Mouse (Mus musculus) MEL (cell line): ENCODE results near the gene Il17c. TPM values are rescaled to one million over a fixed set of nuclear protein-coding genes. Genes with fewer than 3 reads are reported as not detected.

Source experiments
- DNase-seq: peaks from one replicate; pipeline ENCODE4 v3.0.0; 2011; ENCODE audit warnings: low read depth, low spot score
- H3K27ac ChIP-seq: 2 replicates; pipeline ENCODE4 v1.5.1; 2012; ENCODE audit warnings: low read depth, mild to moderate bottlenecking, control low read depth, low read length, moderate library complexity; ENCODE audit not compliant: control insufficient read depth
- H3K27me3 ChIP-seq, 2 experiments: fragments of 150-350 bp in 1 of 2; sonication (generic) in 1 of 2; 2 replicates each; pipeline ENCODE4 v1.6.1; 2012; ENCODE audit warnings: low read length in 2 of 2, mild to moderate bottlenecking in 2 of 2, improper control_type of control experiment in 1 of 2, moderate library complexity in 1 of 2; ENCODE audit not compliant: insufficient read depth in 2 of 2, control insufficient read depth in 1 of 2
- H3K36me3 ChIP-seq, 2 experiments: 2 replicates each; pipeline ENCODE4 v1.6.1; 2012 to 2014; ENCODE audit warnings: low read length in 2 of 2, improper control_type of control experiment in 1 of 2, inconsistent platforms in 1 of 2, mild to moderate bottlenecking in 1 of 2; ENCODE audit not compliant: insufficient read depth in 2 of 2, control insufficient read depth in 1 of 2
- H3K4me1 ChIP-seq, 2 experiments: fragments of 150-350 bp in 1 of 2; sonication (generic) in 1 of 2; 2 replicates each; pipeline ENCODE4 v1.6.1; 2012; ENCODE audit warnings: low read length in 2 of 2, improper control_type of control experiment in 1 of 2, mild to moderate bottlenecking in 1 of 2; ENCODE audit not compliant: insufficient read depth in 2 of 2, control insufficient read depth in 1 of 2
- H3K4me3 ChIP-seq, 2 experiments: fragments of 150-350 bp in 1 of 2; sonication (generic) in 1 of 2; 2 replicates each; pipeline ENCODE4 v1.5.1; 2012; ENCODE audit warnings: low read depth in 2 of 2, low read length in 2 of 2, mild to moderate bottlenecking in 2 of 2, moderate library complexity in 2 of 2, control low read depth in 1 of 2, improper control_type of control experiment in 1 of 2; ENCODE audit not compliant: control insufficient read depth in 1 of 2, insufficient read depth in 1 of 2
- H3K79me2 ChIP-seq: 2 replicates; pipeline ENCODE4 v1.6.1; 2012; ENCODE audit warnings: mild to moderate bottlenecking, low read length, moderate library complexity; ENCODE audit not compliant: control insufficient read depth, poor library complexity, insufficient read depth
- H3K9ac ChIP-seq: 2 replicates; pipeline ENCODE4 v1.6.1; 2012; ENCODE audit warnings: low read depth, mild to moderate bottlenecking, control low read depth, low read length, moderate library complexity; ENCODE audit not compliant: control insufficient read depth, poor library complexity, severe bottlenecking
- H3K9me3 ChIP-seq: fragments of 150-350 bp; sonication (generic); replicated peaks from 2 replicates; pipeline ENCODE4 v1.6.1; 2012; ENCODE audit warnings: mild to moderate bottlenecking, low read length, improper control_type of control experiment, moderate library complexity; ENCODE audit not compliant: insufficient read depth
- BHLHE40 ChIP-seq: IDR thresholded peaks from 2 replicates; pipeline ENCODE4 v1.6.1; 2012; ENCODE audit warnings: low read depth, mild to moderate bottlenecking, inconsistent platforms, low read length, improper control_type of control experiment, borderline replicate concordance
- E2F4 ChIP-seq: IDR thresholded peaks from 2 replicates; pipeline ENCODE4 v1.6.1; 2011; ENCODE audit warnings: low read depth, low read length, improper control_type of control experiment, borderline replicate concordance
- JUND ChIP-seq: IDR thresholded peaks from 2 replicates; pipeline ENCODE4 v1.6.1; 2011; ENCODE audit warnings: low read depth, mild to moderate bottlenecking, improper control_type of control experiment, low read length
- MAX ChIP-seq: IDR thresholded peaks from 2 replicates; pipeline ENCODE4 v1.6.1; 2011; ENCODE audit warnings: low read length, improper control_type of control experiment
- MEF2A ChIP-seq: IDR thresholded peaks from 2 replicates; pipeline ENCODE4 v1.6.1; 2014; ENCODE audit warnings: low read depth, mild to moderate bottlenecking, inconsistent platforms, low read length, improper control_type of control experiment; ENCODE audit not compliant: poor library complexity, insufficient replicate concordance, severe bottlenecking; ENCODE audit errors: extremely low read depth
- NELFE ChIP-seq: IDR thresholded peaks from 2 replicates; pipeline ENCODE4 v1.6.1; 2011; ENCODE audit warnings: low read depth, low read length, improper control_type of control experiment
- NRF1 ChIP-seq: IDR thresholded peaks from 2 replicates; pipeline ENCODE4 v1.6.1; 2014; ENCODE audit warnings: low read depth, mild to moderate bottlenecking, inconsistent platforms, low read length, improper control_type of control experiment, moderate library complexity; ENCODE audit not compliant: poor library complexity, insufficient read depth, severe bottlenecking
- POLR2A ChIP-seq, 2 experiments: IDR thresholded peaks; 2 replicates each; pipeline ENCODE4 v1.6.1; 2011 to 2012; ENCODE audit warnings: low read length in 2 of 2, mild to moderate bottlenecking in 2 of 2, control low read depth in 1 of 2, improper control_type of control experiment in 1 of 2, low read depth in 1 of 2, moderate library complexity in 1 of 2; ENCODE audit not compliant: control insufficient read depth in 1 of 2, insufficient read depth in 1 of 2, poor library complexity in 1 of 2
- POLR2AphosphoS5 ChIP-seq: IDR thresholded peaks from 2 replicates; pipeline ENCODE4 v1.6.1; 2012; ENCODE audit warnings: low read depth, borderline replicate concordance, mild to moderate bottlenecking, inconsistent platforms, low read length, moderate library complexity, mixed read lengths
- RAD21 ChIP-seq: IDR thresholded peaks from 2 replicates; pipeline ENCODE4 v1.6.1; 2011; ENCODE audit warnings: mild to moderate bottlenecking, low read depth, low read length, improper control_type of control experiment
- SMC3 ChIP-seq: IDR thresholded peaks from 2 replicates; pipeline ENCODE4 v1.6.1; 2011; ENCODE audit warnings: low read depth, low read length, improper control_type of control experiment
- USF1 ChIP-seq: IDR thresholded peaks from 2 replicates; pipeline ENCODE4 v1.6.1; 2014; ENCODE audit warnings: low read depth, mild to moderate bottlenecking, inconsistent platforms, low read length, improper control_type of control experiment, moderate library complexity
- USF2 ChIP-seq, 2 experiments: IDR thresholded peaks; 2 replicates each; pipeline ENCODE4 v1.6.1; 2011 to 2012; ENCODE audit warnings: improper control_type of control experiment in 2 of 2, low read length in 2 of 2, borderline replicate concordance in 1 of 2, inconsistent platforms in 1 of 2, low read depth in 1 of 2, mild to moderate bottlenecking in 1 of 2; ENCODE audit not compliant: insufficient read depth in 1 of 2
- ZC3H11A ChIP-seq: IDR thresholded peaks from 2 replicates; pipeline ENCODE4 v1.6.1; 2012; ENCODE audit warnings: low read depth, mild to moderate bottlenecking, inconsistent platforms, low read length, improper control_type of control experiment
- ZMIZ1 ChIP-seq: IDR thresholded peaks from 2 replicates; pipeline ENCODE4 v1.6.1; 2012; ENCODE audit warnings: low read depth, mild to moderate bottlenecking, inconsistent platforms, low read length, improper control_type of control experiment, moderate library complexity
- ZNF384 ChIP-seq: IDR thresholded peaks from 2 replicates; pipeline ENCODE4 v1.6.1; 2012; ENCODE audit warnings: low read depth, mild to moderate bottlenecking, inconsistent platforms, low read length, improper control_type of control experiment
- polyA plus RNA-seq, 2 experiments: library from polyadenylated mRNA; stranded (reverse) in 1 of 2; unstranded in 1 of 2; fragments of >175 nt in 1 of 2; fragments of >200 nt in 1 of 2; gene quantifications; 2 replicates each; pipeline versions ENCODE4 v1.2.1 to v1.2.4; 2012; ENCODE audit warnings: low replicate concordance in 2 of 2, low read depth in 1 of 2; ENCODE audit not compliant: insufficient read length in 2 of 2, insufficient read depth in 1 of 2, missing spikeins in 1 of 2
- total RNA-seq: library from RNA; depleted of rRNA; stranded (reverse); fragments of 300-350 nt; gene quantifications from 2 replicates; pipeline ENCODE4 v1.2.3, GENCODE M21; 2012

The Il17c gene
- total and polyA plus RNA-seq, 3 experiments, result 0.43 TPM; not detected in 2

GRCm38 (mm10) chr8:122459218-122459900 is 37.5 kb downstream of the Il17c start (continued):
- TF ChIP-seq USF1 (no peak), NRF1 (no peak), BHLHE40 (no peak), JUND (no peak), MEF2A (no peak), POLR2AphosphoS5 (no peak), ZC3H11A (no peak), E2F4 (no peak), USF2 (IDR thresholded peaks at IDR 0.05; ENCODE audit: borderline replicate concordance in 1 of 2, insufficient read depth in 1 of 2, low read depth in 1 of 2, low read length in 2 of 2) (no peak), RAD21 (no peak), NELFE (no peak; the same call in 1 of the 2 replicates), MAX (no peak), POLR2A (IDR thresholded peaks at IDR 0.05; ENCODE audit: control insufficient read depth in 1 of 2, insufficient read depth in 1 of 2, low read depth in 1 of 2, low read length in 2 of 2, poor library complexity in 1 of 2) (no peak), SMC3 (peak; percentile 36), ZNF384 (peak; percentile 89)

- H3K4me1 ChIP-seq, result peaks cover 10 to 39% of the 10 kb centered on the region in 2 experiments
- H3K27me3 ChIP-seq, result no peaks in the 10 kb centered on the region; a peak in 1 of 4 replicates
- no peaks in the 10 kb centered on the region for H3K79me2 ChIP-seq
- DNase-seq, result no peak
- H3K4me3 ChIP-seq, result peak overlapping the region in 1 of 2 experiments; percentile 48; a peak in 2 of 4 replicates
- peaks cover 0 to 8% of the 10 kb centered on the region in 2 experiments; a peak in 2 of 4 replicates for H3K36me3 ChIP-seq
- no peaks in the 10 kb centered on the region for H3K9me3 ChIP-seq
- H3K9ac ChIP-seq, result no peak overlapping the region
- no peak overlapping the region for H3K27ac ChIP-seq
- no peak for TF ChIP-seq ZMIZ1
- TF ChIP-seq, all 39 proteins: peak for 0
These were observed 38.2 kb downstream of the Il17c start for GRCm38 (mm10) chr8:122459990-122460389.
